Mouse (Mus musculus): ENCODE measurements around the gene Raet1e. TPM values are rescaled to one million over a fixed set of nuclear protein-coding genes. Genes with fewer than 3 reads are reported as not detected.
"Not testable (repeated sequence)": the region's sequence is repeated elsewhere in the genome, so short reads cannot be mapped to it uniquely, and the experiment has no call there.

Gene Raet1e
- total and polyA plus RNA-seq, 3 experiments = 0.64 to 1.2 (median 0.85) TPM

- in situ Hi-C loops (cut with MboI; ENCODE audit: low pct_ligation_motif_present, low pct_unique_long_range_greater_than_20kb, low sequenced_read_pairs); H3K4me3 ChIP-seq (replicated peaks in 1 of 3; ENCODE audit: low read depth in 2 of 3, low read length in 2 of 3, poor library complexity in 1 of 3); H3K4me1 ChIP-seq (ENCODE audit: control insufficient read depth in 1 of 2, insufficient read depth in 2 of 2); H3K27ac ChIP-seq (ENCODE audit: insufficient read depth, low read depth); H3K9me3 ChIP-seq (replicated peaks; ENCODE audit: low read length); H3K79me2 ChIP-seq (replicated peaks; ENCODE audit: control insufficient read depth, extremely low read depth, insufficient read depth, poor library complexity, severe bottlenecking); H3K27me3 ChIP-seq (replicated peaks); H3K4me2 ChIP-seq (ENCODE audit: insufficient read depth, low read depth, poor library complexity, severe bottlenecking); H3K36me3 ChIP-seq (replicated peaks in 1 of 2; ENCODE audit: control insufficient read depth in 1 of 2, insufficient read depth in 1 of 2, low read length in 1 of 2); H3K9ac ChIP-seq (ENCODE audit: insufficient read depth, low read depth); DNase-seq (ENCODE audit: extremely low read depth); dilution Hi-C loops (cut with MboI; ENCODE audit: extremely low pct_ligation_motif_present, extremely low pct_unique_long_range_greater_than_20kb, low sequenced_read_pairs): not testable (repeated sequence)
These were observed 195.8 kb downstream of the Raet1e start for GRCm38 (mm10) chr10:22354196-22354574.

- dilution Hi-C loops (cut with MboI; ENCODE audit: extremely low pct_ligation_motif_present, extremely low pct_unique_long_range_greater_than_20kb, low sequenced_read_pairs); DNase-seq (ENCODE audit: extremely low read depth); in situ Hi-C loops (cut with MboI; ENCODE audit: low pct_ligation_motif_present, low pct_unique_long_range_greater_than_20kb, low sequenced_read_pairs): not testable (repeated sequence)
These were observed 199.0 kb downstream of the Raet1e start for GRCm38 (mm10) chr10:22357373-22357772.

GRCm38 (mm10) chr10:22360252-22360651, 201.9 kb downstream of the Raet1e start, which contains the start of gene Raet1d:
Gene Raet1d (plus strand): TSS chr10:22360552.
- H3K9ac ChIP-seq (ENCODE audit: insufficient read depth, low read depth); H3K4me1 ChIP-seq (ENCODE audit: control insufficient read depth in 1 of 2, insufficient read depth in 2 of 2); in situ Hi-C loops (cut with MboI; ENCODE audit: low pct_ligation_motif_present, low pct_unique_long_range_greater_than_20kb, low sequenced_read_pairs); H3K9me3 ChIP-seq (replicated peaks; ENCODE audit: low read length); H3K79me2 ChIP-seq (replicated peaks; ENCODE audit: control insufficient read depth, extremely low read depth, insufficient read depth, poor library complexity, severe bottlenecking); dilution Hi-C loops (cut with MboI; ENCODE audit: extremely low pct_ligation_motif_present, extremely low pct_unique_long_range_greater_than_20kb, low sequenced_read_pairs); H3K36me3 ChIP-seq (replicated peaks in 1 of 2; ENCODE audit: control insufficient read depth in 1 of 2, insufficient read depth in 1 of 2, low read length in 1 of 2); H3K4me2 ChIP-seq (ENCODE audit: insufficient read depth, low read depth, poor library complexity, severe bottlenecking); H3K27ac ChIP-seq (ENCODE audit: insufficient read depth, low read depth); DNase-seq (ENCODE audit: extremely low read depth); H3K27me3 ChIP-seq (replicated peaks); H3K4me3 ChIP-seq (replicated peaks in 1 of 3; ENCODE audit: low read depth in 2 of 3, low read length in 2 of 3, poor library complexity in 1 of 3): not testable (repeated sequence)

More at GRCm38 (mm10) chr10:22357373-22357772, 199.0 kb downstream of the Raet1e start:
- not testable (repeated sequence) for H3K36me3 ChIP-seq (replicated peaks in 1 of 2; ENCODE audit: control insufficient read depth in 1 of 2, insufficient read depth in 1 of 2, low read length in 1 of 2); H3K27me3 ChIP-seq (replicated peaks); H3K4me2 ChIP-seq (ENCODE audit: insufficient read depth, low read depth, poor library complexity, severe bottlenecking); H3K27ac ChIP-seq (ENCODE audit: insufficient read depth, low read depth); H3K4me1 ChIP-seq (ENCODE audit: control insufficient read depth in 1 of 2, insufficient read depth in 2 of 2); H3K9ac ChIP-seq (ENCODE audit: insufficient read depth, low read depth); H3K4me3 ChIP-seq (replicated peaks in 1 of 3; ENCODE audit: low read depth in 2 of 3, low read length in 2 of 3, poor library complexity in 1 of 3); H3K79me2 ChIP-seq (replicated peaks; ENCODE audit: control insufficient read depth, extremely low read depth, insufficient read depth, poor library complexity, severe bottlenecking); H3K9me3 ChIP-seq (replicated peaks; ENCODE audit: low read length)

GRCm38 (mm10) chr10:22360957-22361356, 202.6 kb downstream of the Raet1e start:
- H3K9me3 ChIP-seq (replicated peaks; ENCODE audit: low read length); H3K4me1 ChIP-seq (ENCODE audit: control insufficient read depth in 1 of 2, insufficient read depth in 2 of 2); DNase-seq (ENCODE audit: extremely low read depth); H3K27ac ChIP-seq (ENCODE audit: insufficient read depth, low read depth); H3K4me3 ChIP-seq (replicated peaks in 1 of 3; ENCODE audit: low read depth in 2 of 3, low read length in 2 of 3, poor library complexity in 1 of 3); in situ Hi-C loops (cut with MboI; ENCODE audit: low pct_ligation_motif_present, low pct_unique_long_range_greater_than_20kb, low sequenced_read_pairs); dilution Hi-C loops (cut with MboI; ENCODE audit: extremely low pct_ligation_motif_present, extremely low pct_unique_long_range_greater_than_20kb, low sequenced_read_pairs); H3K9ac ChIP-seq (ENCODE audit: insufficient read depth, low read depth); H3K27me3 ChIP-seq (replicated peaks); H3K79me2 ChIP-seq (replicated peaks; ENCODE audit: control insufficient read depth, extremely low read depth, insufficient read depth, poor library complexity, severe bottlenecking); H3K4me2 ChIP-seq (ENCODE audit: insufficient read depth, low read depth, poor library complexity, severe bottlenecking); H3K36me3 ChIP-seq (replicated peaks in 1 of 2; ENCODE audit: control insufficient read depth in 1 of 2, insufficient read depth in 1 of 2, low read length in 1 of 2): not testable (repeated sequence)

- H3K27ac ChIP-seq (ENCODE audit: insufficient read depth, low read depth); H3K4me1 ChIP-seq (ENCODE audit: control insufficient read depth in 1 of 2, insufficient read depth in 2 of 2); in situ Hi-C loops (cut with MboI; ENCODE audit: low pct_ligation_motif_present, low pct_unique_long_range_greater_than_20kb, low sequenced_read_pairs); H3K79me2 ChIP-seq (replicated peaks; ENCODE audit: control insufficient read depth, extremely low read depth, insufficient read depth, poor library complexity, severe bottlenecking); H3K9me3 ChIP-seq (replicated peaks; ENCODE audit: low read length); H3K27me3 ChIP-seq (replicated peaks); H3K4me3 ChIP-seq (replicated peaks in 1 of 3; ENCODE audit: low read depth in 2 of 3, low read length in 2 of 3, poor library complexity in 1 of 3); H3K36me3 ChIP-seq (replicated peaks in 1 of 2; ENCODE audit: control insufficient read depth in 1 of 2, insufficient read depth in 1 of 2, low read length in 1 of 2); H3K9ac ChIP-seq (ENCODE audit: insufficient read depth, low read depth); dilution Hi-C loops (cut with MboI; ENCODE audit: extremely low pct_ligation_motif_present, extremely low pct_unique_long_range_greater_than_20kb, low sequenced_read_pairs): not testable (repeated sequence)
- peak; percentile 14 for DNase-seq (ENCODE audit: extremely low read depth)
- H3K4me2 ChIP-seq (ENCODE audit: insufficient read depth, low read depth, poor library complexity, severe bottlenecking) = peak overlapping the region; percentile 29; the same call in 1 of the 2 replicates
These were observed 203.3 kb downstream of the Raet1e start for GRCm38 (mm10) chr10:22361415-22362352.

- H3K27ac ChIP-seq (ENCODE audit: insufficient read depth, low read depth); DNase-seq (ENCODE audit: extremely low read depth); H3K36me3 ChIP-seq (replicated peaks in 1 of 2; ENCODE audit: control insufficient read depth in 1 of 2, insufficient read depth in 1 of 2, low read length in 1 of 2); H3K4me3 ChIP-seq (replicated peaks in 1 of 3; ENCODE audit: low read depth in 2 of 3, low read length in 2 of 3, poor library complexity in 1 of 3); H3K4me2 ChIP-seq (ENCODE audit: insufficient read depth, low read depth, poor library complexity, severe bottlenecking); in situ Hi-C loops (cut with MboI; ENCODE audit: low pct_ligation_motif_present, low pct_unique_long_range_greater_than_20kb, low sequenced_read_pairs); H3K9me3 ChIP-seq (replicated peaks; ENCODE audit: low read length); H3K9ac ChIP-seq (ENCODE audit: insufficient read depth, low read depth); dilution Hi-C loops (cut with MboI; ENCODE audit: extremely low pct_ligation_motif_present, extremely low pct_unique_long_range_greater_than_20kb, low sequenced_read_pairs); H3K27me3 ChIP-seq (replicated peaks); H3K79me2 ChIP-seq (replicated peaks; ENCODE audit: control insufficient read depth, extremely low read depth, insufficient read depth, poor library complexity, severe bottlenecking); H3K4me1 ChIP-seq (ENCODE audit: control insufficient read depth in 1 of 2, insufficient read depth in 2 of 2): not testable (repeated sequence)
These were observed 204.1 kb downstream of the Raet1e start for GRCm38 (mm10) chr10:22362466-22362865.

All from CH12.LX (cell line).